Mouse (Mus musculus) megakaryocyte progenitor cell, adult 5-6 weeks (primary cell): ENCODE data around the gene Atp2a1. TPM values are rescaled to one million over a fixed set of nuclear protein-coding genes. Genes with fewer than 3 reads are reported as not detected.

Experiments
- ATAC-seq: replicated peaks from 2 replicates; pipeline ENCODE4 v1.8.0; 2016; ENCODE audit warnings: mild to moderate bottlenecking, moderate TSS enrichment, inconsistent platforms; ENCODE audit not compliant: poor library complexity
- total RNA-seq, 2 experiments: library from RNA; stranded (forward) in 1 of 2; stranded (reverse) in 1 of 2; fragments of 157-497, 149-512 nt in 1 of 2; fragments of 200-1000 nt in 1 of 2; gene quantifications; 2 replicates each; pipeline versions ENCODE4 v1.2.3 to v1.2.4; 2015 to 2017

Atp2a1 gene
- total RNA-seq, 2 experiments from 2014 or later: not detected

DNA sequence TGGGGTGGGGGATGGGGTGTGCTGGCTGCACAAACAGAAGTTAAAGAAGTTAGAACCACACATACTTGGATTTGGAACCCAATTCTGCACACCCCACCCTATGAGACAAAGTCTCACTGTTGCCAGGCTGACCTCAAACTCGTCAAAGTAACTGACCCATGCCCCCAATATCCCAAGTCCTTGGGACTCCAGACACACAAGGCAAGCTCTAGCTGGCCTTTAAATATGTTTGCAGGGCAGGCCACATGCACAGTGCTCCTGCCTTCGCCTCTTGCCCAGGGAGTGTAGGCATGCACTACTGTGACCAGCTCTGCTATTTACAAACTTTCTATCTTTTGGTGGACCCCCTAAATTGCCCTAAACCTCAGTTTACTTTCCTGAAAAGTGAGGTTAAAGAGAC is 7.7 kb downstream of the Atp2a1 start:
- no peak for ATAC-seq

DNA sequence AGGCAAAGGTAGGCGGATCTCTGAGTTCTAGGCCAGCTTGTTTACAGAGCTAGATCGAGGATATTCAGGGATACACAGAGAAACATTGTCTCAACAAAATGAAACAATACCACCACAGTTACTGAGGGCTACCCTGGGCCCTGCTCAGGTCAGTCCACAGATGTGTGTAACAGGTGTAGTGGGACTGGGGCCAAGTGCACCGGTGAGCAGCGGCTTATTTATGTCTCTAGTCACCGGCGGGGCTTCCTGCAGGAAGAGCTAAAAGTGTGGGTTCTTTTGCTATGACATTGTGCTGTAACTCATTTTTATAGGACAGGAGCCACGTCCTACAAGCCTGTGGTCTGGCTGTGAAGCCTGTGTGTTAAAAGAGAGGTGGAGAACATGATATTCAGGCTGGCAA is 9.0 kb downstream of the Atp2a1 start:
- no peak for ATAC-seq

DNA sequence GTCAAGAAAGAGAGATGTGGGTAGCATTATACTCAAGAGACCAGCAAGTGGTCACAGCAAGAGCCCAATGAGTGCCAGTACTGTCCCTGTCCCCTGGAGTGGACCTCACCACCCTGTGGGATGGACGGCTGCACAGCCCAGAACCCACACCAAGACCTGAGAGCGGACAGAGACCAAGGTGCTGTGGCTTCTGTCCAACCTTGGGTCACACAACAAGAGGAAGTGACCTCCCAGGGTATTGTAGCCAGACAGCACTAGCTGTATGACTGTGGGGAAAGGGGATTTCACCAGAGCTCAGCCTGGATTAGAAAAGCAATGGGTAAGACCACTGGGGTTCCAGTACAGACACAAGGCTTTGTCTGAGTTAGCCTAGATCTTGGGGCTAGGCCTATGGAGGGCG is 10.7 kb downstream of the Atp2a1 start:
- no peak for ATAC-seq

DNA sequence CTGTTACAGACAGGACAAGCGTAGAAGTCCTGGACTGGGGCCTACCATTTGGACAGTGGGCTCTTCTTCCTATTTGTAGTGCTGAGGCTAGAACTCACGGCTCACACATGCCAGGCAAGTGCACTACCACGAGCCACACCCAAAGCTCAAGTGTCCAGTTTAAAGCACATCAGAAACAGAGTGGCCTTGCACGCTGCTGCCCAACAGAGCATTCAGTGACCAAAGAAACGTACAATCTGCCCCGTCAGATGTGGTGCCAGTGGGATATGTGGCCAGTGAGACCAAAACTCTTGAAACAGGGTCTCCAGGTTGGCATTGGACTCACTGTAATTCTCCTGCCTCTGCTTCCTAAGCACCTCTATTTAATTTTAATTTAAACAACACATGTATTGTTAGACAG is 12.3 kb downstream of the Atp2a1 start:
- no peak for ATAC-seq

DNA sequence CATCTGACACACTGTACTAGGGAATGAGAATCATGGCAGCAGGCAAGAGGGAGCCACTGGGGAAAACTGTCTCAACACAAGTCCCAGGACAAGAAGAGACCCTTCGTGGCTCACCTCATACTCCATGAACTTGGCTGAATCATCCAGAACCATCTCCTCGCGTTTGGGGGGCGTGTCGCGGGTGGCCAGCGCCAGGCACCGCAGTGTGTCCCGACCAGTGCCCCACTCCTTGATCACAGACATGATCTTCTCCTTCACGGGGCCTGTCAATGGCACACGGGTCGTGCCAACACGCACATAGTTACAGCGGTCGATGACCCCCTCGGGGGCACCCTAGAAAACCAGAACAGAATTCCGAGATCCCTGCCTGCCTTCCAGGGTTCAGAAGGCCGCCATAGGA is 12.9 kb downstream of the Atp2a1 start:
- ATAC-seq: no peak

DNA sequence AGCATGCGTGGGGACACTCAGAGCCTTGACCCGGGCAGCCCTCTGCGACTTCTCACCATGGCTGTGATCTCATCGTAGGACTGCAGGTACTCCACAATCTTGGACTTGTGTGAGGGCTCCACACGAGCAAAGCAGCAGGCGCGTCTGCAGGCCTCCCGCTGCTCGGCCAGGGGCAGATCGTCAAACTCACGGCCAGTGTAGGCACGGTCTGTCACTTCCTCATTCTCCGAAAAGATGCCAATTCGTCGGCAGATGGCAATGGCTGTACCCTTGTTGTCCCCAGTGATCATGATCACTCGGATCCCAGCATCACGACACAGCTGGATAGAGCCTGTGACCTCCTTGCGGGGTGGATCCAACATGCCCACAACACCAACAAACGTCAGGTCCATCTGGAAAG is 14.4 kb downstream of the Atp2a1 start:
- peak; percentile 59 for ATAC-seq

DNA sequence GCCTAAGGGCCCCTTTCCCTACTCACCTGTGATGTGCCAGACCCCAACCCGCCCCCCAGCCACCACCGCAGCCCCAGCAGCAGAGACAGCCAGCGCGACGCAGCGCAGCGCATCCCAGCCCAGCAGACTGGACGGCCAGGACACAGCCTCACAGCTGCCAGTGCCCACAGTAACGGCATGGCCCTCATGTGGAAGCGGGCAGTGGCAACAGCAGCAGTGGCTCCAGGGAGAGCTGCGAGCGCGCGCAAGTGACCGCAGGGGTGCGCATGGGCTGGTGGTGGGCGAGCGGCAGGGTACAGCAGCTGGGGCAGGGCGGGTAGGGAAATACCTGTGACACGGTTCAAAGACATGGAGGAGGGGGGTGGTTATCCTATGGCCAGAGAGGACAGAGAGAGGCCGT is 16.7 kb downstream of the Atp2a1 start:
- no peak for ATAC-seq

DNA sequence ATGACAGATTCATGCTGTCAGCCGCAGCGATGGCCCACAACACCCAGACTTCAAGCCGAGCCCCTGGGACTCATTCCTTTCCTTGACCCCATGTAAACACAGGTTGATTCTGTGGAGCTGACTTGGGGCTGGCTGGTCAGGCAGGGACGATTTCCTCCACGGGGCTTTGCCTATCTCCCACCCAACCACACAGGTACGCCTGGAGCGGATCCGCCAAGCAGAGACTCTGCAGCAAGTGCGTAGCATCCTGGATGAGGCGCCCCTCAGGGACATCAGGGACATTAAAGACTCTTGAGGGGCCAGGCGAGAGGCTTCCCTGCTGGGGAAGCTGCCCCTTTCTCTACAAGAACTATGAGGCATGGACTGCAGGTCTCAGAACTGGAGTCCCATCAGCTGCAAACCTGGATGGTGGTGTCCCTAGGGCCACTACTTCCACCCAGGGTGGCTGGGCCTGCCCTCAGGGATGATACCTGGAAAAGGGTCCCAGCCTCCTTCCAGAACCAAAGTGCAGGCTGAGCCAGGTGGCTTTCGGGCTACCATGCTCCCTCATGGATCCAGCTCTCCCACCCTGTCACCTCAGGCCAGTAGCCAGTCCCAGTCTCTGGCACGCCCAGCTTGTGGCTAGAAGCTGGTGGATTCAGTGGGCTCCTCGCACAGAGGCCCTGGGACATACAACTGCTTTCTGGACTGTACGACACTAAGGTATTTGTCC is 17.6 kb downstream of the Atp2a1 start:
- no peak for ATAC-seq

DNA sequence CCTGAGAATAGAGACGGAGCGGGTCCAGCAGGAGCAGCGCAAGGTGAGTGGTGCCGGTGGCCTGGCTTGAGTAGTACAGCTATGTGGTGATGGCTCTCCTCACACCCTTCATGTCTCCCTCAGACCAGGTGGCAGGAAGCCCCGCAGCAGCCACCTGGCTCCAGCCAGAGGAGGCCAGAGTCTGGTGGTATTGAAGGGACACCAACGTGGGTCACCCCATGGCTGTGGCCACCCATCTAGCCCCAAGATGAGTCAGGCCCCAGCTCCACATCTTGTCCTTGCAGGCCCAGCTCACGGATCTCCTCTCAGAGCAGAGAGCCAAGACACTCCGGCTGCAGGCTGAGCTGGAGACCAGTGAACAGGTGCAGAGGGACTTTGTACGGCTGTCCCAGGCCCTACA is 18.4 kb downstream of the Atp2a1 start:
- ATAC-seq: no peak

DNA sequence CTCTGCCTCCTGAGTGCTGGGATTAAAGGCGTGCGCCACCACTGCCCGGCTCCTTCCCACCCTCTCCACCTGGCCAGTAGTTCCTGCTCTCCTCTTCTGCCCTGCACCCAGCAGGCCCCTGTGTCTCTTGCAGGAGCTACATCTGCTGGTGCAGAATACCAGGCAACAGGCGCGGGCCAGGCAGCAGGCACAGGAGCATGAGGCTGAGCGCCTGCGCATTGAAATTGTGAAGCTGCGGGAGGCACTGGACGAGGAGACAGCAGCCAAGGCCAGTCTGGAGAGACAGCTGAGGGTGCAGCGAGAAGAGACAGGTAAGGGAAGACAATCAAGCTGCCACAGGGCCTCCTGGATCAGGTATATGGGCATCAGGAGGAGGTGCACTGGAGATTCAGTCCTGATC is 18.9 kb downstream of the Atp2a1 start:
- ATAC-seq: no peak

DNA sequence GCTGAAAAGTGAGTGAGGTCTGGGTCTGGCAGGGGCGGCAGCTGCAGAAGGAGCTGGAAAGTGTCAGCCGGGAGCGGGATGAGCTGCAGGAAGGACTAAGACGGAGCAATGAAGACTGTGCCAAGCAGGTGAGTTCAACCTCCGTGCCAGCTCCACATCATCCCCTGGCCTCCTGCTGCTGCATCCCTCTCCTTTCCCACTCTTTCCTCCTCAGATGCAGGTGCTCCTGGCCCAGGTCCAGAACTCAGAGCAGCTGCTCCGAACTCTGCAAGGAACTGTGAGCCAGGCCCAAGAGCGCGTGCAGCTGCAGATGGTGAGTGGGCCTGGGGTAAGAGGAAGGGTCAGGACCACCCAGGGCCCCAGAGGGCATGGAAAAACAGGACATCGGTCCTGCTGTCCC is 22.8 kb downstream of the Atp2a1 start:
- ATAC-seq: no peak

DNA sequence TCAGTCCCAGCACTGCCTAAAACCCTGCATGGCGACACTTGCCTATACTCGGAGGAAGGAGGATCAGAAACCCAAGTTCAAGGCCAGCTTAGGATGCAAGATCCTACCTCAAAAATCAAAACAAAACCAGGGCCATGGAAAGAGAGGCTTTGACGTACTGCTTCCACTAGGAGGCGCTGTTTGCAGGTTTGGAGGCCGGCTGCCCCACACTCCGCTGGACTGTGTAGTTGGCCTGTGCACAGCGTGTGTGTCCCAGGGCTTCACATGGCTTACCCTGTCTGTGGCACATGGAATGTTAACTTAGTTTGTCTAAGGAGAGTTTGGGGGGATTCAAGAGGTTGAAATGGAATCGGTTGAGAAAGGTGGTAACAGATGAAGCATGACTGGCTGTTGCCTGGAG is 26.1 kb downstream of the Atp2a1 start:
- ATAC-seq: peak; percentile 98

DNA sequence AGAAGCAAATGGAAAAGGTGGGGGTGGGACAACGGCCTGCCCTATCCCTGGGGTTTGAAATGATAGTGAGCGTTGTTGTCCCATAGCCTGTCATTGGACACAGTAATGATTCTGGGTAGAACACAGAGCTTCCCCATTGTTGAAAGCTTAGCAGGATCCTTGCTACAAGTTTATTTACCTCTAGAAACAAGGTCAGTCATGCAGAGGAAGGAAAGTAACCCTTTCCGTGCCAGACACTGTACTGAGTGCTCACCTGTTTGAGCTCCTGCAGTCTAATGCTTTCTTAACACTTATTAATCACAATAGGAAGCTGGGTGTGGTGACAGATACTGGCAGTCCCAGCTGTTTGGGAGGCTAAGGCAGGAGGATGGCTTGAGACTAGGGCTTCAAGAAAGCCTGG is 27.1 kb downstream of the Atp2a1 start:
- ATAC-seq: no peak

DNA sequence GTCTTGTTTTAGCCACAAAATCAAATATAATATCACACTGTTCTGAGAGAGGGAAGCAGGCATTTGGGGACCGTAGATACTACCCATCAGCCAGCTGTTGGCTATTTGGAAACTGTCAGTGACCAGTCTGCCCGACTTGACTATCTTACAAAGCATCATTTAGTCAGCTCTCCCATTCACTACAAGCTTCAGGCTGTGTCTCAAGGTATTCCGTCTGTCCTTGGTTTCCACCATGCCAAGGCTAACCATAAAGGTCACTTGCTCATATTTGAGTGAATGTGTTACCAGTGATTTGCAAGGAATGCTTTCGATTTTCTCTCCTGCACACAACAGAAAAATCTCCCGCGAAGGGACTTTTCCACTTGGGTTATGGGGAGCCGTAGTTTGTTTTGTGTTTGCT is 28.2 kb downstream of the Atp2a1 start:
- ATAC-seq: no peak

DNA sequence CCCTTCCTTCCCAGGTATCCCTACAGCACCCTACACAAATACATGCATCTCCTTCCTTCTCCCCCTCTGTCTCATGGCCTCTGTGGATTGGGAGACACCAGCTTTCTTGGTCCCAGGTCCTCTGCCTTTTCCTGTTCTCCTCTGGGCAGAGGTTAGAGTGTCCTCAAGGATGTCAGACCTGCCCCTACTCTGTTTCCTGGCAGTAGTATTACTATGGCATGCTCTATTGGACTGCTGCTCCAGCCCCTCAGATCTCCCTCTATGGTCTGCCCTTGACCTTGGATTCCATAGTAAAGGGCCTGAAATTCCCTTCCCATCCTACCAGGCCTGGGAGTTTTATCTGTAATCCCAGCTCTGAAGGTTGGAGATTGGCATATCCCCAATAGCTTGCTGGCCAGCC is 32.7 kb downstream of the Atp2a1 start:
- ATAC-seq: no peak

DNA sequence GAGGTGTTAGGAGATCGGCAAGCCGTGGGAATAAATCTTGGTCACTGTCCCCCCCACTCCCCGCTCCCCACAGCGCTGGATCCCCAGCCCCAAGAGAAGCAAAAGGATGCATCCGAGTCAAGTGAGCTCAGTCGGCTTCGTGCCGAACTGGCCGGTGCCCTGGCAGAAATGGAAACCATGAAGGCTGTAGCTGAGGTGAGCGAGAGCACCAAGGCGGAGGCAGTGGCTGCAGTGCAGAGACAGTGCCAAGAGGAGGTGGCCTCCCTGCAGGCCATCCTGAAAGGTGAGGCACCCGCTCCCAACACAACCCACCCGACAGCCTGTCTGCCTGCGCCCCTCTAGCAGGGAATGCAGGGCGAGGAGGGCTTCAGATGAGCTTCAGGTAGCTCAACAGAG is 33.4 kb downstream of the Atp2a1 start:
- ATAC-seq: no peak

DNA sequence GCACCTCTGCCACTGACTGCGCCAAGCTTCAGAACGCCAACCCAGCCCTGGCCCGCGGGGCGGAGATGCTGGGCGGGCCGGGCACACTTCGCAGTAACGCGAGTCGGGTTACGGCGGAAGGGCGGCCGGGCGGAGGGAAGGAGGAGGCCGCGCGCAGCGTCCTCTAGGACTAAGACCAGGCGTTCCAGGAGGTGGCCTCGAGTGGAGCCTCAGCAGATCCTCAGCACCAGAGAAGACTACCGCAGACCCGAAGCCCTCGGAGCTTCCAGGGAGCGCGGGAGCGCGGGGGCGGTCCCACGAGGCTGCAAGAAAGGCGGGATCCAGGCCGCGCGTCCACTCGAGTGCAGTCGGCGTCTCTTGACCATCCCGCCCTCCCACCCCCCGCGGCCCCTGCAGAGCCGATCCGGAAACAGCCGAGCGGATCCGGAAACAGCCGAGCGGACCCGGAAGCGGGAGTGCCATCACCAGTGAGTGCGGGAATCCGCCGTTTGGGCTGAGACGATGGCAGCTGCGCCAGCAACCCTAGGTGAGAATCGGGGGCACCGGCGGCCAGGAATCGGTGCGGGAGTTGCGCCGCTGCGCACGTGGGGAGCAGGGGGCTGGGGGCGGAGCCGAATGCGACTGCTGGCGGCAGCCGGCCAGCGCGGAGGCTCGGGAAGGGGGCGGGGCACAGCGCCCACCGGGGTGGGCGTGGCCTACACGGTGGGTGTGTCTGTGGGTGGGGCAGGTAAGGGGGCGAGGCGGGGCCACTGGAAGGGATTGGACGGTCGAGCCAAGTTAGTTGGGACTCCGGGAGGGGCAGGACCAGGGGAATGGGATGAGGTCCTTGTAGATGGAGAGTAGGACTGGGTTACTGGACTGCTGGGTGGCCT is 34.0 kb downstream of the Atp2a1 start, which contains the start of gene Rabep2:
Gene Rabep2, plus strand, starts transcription at position 129 of the 872 bp plus-strand sequence.
- ATAC-seq: peak; percentile 79

DNA sequence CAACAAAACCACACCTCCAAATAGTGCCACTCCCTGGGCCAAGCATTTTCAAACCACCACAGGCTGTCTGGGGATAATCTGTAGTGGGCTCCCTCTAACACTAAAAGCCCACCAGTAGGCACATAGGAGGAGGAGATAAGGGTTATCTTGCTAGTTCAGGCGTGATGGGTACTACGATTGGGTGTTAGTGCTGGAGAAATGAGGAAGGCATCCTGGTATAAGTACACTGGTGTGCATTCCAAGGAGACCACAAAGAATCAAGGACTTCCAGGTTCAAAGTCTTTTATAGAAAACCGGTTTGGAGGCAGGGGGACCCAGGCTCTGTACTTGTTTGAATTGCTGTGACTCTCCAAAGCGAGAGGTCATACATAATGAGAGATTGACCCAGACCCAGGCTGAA is 34.8 kb downstream of the Atp2a1 start:
- ATAC-seq: peak; percentile 12; the same call in 1 of the 2 replicates

DNA sequence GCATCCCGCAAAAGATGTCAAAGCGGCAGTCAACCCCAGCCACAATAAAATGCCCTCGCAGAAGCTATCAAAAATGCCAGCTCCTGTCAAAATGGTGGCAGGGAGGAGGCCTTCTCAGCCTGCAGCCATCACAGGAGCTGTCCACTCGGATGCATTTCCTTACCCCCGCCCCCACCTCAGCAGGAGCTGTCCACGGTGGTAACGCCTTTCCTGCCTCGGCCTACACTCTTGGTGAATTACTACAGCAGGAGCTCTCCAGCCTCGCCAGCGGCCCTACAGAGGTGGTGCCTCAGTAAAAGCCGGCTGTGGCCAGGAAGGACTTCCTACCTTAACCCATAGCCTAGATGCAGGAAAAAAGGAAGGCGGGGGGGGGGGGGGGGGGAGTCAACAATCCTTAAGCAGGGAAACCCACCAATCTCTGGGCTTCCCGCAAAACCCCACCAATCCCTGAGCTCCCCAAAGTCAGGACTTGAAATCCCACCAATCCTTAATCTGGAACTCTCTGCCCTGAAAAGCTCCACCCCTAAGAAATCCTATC is 35.5 kb downstream of the Atp2a1 start:
- ATAC-seq: no peak

DNA sequence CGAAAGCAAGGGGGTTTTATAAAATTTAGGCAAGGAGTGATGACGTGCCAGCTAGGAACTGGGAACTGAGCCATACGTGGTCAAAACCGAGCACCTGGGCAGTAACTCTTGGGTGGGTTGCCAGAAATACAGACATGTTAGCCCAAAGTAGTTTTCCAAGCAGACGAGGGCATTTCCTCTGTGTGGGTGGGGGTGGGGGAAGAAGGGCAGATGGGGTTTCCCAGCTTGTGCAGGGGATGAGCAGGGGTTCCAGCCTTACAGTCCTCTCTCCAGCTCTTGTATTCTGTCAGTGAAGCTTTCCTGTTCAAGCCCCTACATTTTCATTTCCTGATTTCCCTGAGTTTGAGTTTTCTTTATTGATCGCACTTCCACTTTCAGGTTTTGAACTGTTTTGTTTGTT is 38.7 kb downstream of the Atp2a1 start:
- no peak for ATAC-seq

DNA sequence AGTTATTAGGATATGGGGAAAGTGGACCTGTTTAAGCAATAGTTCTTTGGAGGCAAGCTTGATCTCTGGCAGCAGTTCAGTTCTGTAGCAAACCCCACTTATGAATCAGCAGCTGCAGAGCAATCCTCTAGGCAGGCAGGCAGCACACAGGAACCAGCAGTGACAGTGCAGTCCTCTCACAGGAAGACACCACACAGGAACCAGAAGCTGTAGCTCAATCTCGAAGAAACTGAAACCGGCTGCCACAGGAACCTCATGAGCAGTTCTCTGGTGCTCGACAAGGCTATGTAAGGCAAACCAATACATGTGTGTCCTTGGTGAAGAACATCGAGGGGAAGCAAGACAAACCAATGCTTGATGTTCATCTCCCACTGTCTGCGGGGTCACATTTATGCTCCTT is 41.2 kb downstream of the Atp2a1 start:
- ATAC-seq: peak; percentile 55; the same call in 1 of the 2 replicates

DNA sequence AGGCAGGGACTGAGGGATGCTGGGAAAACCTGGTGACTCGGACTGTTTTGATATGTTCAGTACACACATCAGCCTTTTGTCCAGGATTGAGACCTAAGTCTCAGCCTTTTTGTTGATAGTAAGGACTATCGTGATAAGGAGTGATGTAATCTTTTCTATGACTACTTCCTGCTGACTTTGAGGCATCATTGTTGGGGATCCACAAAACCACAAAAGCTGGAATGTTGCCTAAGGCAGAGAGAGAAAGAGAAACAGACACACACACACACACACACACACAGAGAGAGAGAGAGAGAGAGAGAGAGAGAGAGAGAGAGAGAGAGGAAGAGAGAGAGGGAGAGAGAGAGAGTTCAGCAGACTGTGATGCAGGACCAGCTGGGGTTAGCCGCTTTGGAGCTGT is 44.4 kb downstream of the Atp2a1 start:
- peak; percentile 17 for ATAC-seq
